Mouse (Mus musculus) frontal cortex, postnatal 25 days (tissue): ENCODE data around the gene Slc26a10.
"Not testable (repeated sequence)": the region's sequence is repeated elsewhere in the genome, so short reads cannot be mapped to it uniquely, and the experiment has no call there.

Source experiments
- DNase-seq, 2 experiments: peaks; one replicate each; pipeline ENCODE4 v3.0.0; 2022; ENCODE audit warnings: low spot score in 2 of 2

The Slc26a10 gene

DNA sequence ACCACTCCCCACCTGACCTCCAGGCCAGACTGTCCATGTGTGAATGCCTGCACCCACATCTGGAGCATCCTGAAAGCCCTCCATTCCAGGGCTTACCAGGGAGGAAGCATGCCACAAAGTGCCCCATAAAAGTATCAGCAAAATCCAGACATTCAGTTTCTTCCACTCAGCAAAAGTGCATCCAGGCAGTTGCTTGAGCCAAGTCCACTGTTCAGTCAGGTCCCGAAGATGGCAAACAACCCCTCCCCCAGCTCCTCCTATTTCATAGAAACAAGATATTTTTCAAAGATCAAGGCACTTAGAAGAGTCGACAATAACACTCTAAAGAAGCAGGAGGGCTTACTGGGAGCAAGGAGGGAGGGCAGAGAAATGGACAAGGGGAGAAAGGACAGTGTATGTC is 18.0 kb upstream of the Slc26a10 start:
- DNase-seq: no peak

DNA sequence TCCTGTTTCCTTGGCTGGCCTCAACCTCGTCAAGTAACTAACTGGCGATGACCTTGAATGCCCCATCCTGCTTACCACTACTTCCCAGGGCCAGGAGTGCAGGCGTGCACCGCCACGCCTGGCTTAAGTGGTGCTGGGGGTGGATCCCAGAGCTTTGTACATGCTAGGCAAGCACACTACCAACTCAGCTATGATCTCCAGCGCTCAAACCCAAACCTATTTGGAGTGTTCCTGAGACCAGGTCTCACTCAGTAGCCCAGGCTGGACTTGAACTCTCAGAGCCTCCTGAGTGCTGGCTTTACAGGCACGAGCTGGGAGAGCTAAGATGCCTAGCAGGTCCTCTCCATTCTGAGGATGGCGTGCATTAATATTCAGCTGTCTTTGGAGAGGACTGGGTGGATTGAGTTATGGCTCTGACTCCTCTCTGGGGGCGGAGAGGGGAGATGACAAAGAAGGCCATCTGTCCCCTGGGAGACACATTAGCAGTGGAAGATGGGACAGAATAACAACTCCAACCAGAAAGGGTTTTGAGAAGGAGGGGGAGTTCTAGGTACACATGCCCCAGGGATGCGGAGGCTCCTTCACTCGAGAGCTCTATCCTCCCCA is 17.2 kb upstream of the Slc26a10 start:
- DNase-seq: no peak

DNA sequence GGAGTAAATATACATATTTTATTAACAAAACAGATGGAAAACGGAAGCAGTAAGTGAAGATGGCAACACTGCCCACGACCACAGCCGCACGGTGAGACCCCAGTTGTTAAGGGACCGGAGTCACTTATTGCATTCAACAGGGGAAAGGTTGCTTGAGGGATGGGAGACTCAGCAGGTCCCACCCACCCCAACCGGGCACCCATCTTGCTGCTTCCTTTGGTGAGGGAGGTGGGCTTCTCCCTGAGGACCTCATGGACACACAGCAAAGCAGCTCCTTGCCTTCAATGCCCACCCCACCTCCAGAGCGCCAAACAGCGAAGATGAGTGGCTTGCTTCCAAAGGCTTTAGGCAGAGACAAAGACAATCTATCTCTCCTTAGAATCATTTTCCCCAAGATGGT is 16.7 kb upstream of the Slc26a10 start:
- no peak for DNase-seq

DNA sequence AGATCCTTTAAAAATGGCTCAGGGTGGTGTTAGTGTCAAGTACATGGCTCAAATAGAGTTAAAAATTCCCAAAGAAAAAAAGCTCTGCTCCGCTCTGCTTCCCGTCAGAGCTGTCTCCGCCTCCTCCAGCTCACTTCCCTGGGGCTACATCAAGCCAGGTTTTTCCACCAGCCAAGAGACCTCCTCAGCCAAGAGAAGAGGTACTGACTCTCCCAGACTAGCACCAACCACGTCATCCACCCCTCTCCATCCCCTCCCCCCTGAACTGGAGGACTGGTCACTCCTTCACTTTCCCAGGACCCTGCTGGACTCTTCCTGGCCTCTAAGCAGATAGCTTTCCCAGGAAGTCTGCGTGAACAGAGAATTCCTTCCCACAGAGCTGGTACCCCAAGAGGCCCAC is 15.9 kb upstream of the Slc26a10 start:
- peak in 1 of 2 experiments; percentile 53 for DNase-seq

DNA sequence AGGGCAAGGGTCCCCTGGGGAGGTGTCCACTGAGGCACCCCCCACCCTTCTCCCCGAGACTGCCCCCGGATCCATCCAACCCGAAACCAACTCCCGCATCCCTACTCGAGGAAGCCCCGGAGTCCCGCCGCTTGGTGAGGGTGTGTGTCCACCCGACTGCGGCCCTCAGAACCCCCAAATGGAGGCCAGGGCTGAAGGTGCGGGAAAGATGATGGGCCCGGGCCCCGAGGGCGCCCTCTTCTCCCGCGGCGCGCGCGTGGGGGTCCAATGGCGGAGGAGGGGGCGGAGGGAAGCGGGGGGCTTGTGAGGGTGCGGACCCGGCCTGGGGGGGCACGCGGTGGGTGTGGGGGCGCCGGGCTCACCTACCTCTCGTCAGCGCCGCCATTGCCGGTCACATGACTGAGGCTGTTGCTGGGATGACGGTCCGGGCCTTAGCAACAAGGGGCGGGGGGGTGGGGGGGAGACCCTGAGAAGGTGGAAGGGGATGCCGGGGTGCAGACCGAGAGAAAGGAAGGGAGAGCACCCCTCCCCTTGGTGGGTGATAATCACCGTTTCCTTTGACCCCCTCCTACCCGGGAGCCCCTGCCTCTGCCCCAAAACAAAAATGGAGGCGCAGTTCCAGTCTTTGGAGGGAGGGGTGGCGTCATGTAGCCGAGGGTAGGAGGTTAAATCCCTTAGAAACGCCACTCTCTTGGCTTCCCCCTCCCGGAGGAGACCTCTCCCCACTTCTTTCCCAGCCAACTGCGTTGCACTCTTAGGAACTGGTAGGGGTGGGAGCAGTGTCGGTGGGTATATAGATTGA is 15.1 kb upstream of the Slc26a10 start, which contains the start of gene Dtx3:
Gene Dtx3, minus strand, starts transcription at position 401 of the 802 bp plus-strand sequence.
- no peak for DNase-seq

DNA sequence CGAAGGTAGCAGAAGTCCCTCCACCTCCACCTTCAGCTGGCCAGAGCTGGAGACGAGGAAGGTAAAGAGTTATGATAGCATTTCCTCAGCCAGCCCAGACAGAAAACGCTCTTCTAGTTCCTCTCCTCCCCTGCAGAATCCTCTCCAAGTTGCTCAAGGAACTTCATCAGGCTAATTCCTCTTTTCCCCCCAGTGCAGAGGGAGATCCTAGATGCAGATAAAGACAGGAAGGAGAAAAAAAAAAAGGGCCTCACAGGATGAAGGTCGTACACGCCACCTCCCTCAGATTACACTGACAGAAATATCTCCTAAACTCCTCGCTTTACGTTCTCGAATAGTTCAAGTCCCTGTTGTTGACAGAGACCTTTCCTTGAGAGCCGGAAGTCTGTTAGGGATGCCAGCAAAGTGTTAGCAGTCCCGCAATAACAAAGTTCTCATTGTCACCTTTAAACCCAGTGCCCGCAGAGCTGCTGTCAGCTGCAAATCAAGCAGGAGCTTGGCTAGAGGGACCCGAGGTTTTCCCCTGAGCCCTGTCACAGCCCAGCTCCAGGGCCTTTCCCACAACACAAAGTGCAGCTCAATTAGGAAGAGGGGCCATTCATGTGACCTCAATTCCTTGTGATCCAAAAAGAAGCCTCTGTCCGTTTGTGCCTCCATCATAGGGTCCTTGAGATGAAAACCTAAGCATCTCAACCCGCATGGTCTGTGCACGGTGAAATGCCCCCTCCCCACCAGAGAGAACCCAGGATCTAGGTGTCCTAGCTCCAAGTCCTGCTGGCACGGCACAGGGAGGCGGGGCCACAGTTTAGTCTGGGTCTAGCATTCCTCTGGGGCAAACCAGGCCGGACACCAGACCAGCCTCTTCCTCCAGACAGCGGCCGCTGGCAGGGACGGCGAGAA is 14.2 kb upstream of the Slc26a10 start:
- no peak for DNase-seq

DNA sequence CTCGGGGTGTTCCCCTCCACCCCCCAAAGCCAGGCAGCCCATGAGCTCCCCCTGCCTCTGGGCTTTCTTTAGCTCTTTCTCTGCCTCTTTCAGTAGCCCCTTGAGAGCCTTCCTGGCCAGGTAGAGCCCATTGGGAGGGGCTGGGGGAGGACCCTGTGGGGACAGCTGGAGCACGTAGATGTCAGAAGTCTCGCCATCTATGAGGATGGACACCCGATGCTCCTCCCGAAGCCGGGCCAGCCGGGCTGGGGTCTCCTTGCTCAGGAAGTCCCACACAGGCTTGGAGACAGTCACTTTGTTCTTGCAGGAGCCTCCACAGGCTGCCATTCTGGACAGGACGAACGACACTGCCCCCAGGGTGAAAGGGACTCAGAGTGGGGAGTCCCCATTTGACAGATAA is 12.6 kb upstream of the Slc26a10 start:
- DNase-seq: no peak

DNA sequence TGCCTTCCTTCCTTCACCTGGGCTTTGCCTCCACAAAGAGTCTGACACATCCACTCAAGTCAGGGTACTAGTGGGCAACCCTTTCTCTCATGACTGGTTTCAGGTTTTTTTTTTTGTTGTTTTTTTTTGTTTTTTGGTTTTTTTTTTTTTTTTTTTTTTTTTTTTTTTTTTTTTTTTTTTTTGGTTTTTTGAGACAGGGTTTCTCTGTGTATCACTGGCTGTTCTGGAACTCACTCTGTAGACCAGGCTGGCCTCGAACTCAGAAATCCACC is 11.5 kb upstream of the Slc26a10 start:
- DNase-seq: not testable (repeated sequence)

DNA sequence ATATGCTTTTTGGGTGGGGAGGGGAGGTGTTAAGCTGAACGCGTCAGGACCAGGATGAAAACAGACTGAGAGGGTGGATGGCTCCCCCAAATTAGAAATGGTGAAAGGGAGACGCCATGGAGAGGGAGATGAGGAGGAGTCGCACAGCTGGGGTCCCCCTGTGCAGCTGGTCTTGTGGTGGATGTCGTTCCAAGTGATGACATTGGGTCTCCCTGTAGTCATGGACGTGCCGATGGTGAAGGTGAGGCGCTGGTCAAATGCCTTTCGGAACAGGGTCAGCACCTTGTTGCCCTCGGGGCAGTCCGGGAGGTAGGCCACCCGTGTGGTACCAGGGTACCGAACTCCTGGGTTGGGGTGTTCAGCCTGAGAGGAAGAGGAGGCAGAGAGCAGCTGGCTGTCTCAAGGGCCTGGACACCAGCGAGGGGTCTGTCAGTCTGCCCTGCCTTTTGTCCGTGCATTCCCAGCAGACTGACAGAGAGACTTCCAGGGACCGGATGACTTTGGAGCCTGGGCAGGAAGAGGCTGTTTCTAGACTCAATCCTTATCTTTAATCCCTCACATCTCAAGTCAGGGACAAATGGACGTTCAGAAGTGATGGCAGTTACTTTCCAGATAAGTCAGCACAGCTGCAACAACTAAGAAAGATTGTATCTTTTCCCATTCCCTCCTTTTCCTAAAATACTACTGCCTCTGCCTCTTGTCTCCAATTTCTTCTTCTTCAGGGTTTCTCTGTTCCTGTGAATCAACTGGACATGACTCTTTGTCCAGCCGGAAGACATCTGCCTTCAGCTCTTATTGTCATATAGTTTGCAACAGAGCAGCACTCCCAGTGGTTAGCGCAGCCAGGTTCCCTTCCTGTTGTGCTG is 11.0 kb upstream of the Slc26a10 start:
- no peak for DNase-seq

DNA sequence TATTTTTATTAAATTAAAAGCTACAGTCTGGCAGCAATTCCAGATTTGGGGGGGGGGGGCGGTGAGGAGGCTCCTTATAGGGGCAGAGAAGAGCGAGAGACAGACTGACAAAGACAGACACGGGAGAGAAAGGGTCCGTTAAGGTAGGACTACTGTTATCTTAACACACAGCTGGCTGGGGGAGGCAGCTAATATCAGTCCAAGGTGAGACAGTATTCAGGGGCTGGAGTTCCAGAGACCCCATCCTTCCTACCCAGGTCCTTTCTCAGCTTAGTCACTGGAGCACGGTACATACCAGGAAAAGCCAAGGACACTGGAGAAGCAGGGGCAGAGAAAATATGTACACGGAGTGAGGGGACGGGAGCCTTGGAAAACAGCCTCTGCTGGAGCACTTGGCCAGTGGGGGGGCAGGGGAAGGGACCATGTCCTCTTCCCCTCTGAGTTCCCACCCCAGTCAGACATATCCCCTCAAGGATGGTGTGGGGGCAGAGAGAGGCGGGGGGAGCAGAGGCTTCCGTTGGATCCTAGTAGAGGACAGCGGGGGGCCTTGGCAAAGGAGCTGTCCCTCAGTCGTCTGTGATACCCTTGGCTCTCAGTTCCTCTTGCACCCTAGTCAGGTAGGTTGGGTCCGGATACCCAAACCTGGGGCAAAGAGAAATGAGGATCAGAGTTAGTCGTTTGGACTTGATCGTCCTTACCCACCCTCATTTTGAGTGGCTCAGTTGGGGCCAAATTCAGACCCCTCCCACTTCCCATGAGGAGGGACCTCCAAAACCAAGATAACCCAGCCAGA is 10.1 kb upstream of the Slc26a10 start:
- no peak for DNase-seq

DNA sequence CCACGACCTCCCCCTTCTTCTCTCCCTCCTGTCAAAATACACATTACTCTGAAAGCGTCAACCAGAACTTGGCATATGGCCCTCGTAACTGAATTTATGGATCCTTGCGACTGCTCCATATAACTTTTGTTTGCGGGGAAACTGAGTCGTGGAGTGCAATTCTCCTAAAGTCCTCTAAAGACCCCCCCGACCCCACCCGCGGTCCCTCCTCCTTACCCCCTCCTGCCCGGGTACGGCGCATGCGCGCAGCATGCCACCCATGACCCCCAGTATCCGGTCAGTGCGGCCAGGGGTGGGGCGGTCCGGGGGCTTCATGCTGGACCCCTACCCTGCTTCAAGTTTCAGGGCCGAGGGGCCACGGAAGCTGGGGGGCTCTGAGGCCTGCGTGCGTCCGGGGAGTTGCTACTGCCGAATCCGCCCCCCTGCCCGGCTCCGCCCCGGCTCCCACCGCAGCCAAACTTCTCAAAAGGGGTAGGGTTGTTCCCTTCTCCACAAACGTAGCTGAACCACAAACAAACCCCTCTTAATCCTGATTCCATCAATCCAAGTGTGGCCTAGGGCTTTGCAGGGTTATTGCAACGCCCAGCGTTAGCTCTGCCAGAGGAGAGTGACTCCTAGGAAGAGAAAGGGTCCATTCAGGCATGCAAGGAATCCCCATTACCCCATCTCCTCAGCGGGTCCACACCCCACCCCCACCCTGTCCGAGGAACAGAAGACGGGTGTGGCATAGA is 9.4 kb upstream of the Slc26a10 start, which contains the start of gene Arhgef25:
Gene Arhgef25, minus strand, starts transcription at position 433 of the 731 bp plus-strand sequence.
- DNase-seq: no peak

DNA sequence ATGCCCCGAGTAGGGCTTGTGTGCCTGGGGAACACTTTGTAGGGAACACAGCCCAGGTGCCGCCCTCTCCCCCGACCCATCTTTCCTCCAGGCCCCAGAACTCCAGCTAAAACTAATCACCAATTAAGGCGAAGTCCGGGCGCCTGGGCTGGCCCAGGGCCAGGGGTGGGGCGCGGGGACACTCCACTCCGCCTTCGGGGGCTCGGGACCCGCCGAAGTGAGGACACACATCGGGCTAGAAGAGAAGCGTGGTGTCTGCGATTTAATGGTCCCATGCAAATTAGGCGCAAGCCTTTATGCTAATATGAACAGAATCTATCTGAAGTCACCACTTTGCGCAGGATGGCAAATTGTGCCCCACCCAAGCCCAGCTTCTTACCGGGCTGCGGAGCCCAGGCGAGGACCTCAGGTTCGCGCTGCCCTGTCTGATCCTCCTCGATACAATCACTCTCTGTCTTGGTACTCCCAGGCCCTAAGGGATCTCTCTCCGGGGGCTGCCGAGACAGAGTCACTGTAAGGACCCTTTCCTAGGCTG is 8.7 kb upstream of the Slc26a10 start:
- no peak for DNase-seq

DNA sequence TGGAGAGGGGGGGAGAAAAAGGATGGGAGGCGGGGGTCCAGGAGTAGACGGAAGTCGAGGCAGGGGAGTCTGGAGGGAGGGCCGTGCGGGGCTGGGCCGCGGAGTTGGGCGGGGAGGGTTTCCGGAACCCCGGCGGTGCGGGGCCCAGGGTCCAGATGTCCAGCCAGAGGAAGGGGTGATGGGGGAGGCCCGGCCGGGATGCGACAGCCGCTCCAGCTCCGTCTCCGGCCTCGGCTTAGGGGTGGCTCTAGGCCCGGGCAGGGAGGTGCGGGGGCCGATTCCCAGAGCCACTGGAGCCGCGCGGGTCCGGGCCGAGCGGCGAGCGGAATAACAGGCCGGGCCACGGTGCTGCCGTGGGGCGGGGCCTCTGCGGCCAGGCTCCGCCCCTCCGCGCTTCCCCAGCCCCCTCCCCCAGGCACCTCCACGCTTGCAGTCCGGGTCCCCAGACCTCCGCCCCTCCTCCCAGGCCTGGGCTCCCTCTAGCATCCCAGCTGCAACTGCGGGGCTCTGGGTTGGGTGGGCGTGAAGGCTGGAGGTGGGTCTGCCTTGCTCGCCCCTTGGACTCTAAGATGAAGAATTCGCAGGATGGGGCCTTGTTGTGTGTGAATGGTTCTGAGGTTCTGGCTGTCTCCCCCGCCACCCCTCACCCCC is 8.1 kb upstream of the Slc26a10 start:
- DNase-seq: no peak

DNA sequence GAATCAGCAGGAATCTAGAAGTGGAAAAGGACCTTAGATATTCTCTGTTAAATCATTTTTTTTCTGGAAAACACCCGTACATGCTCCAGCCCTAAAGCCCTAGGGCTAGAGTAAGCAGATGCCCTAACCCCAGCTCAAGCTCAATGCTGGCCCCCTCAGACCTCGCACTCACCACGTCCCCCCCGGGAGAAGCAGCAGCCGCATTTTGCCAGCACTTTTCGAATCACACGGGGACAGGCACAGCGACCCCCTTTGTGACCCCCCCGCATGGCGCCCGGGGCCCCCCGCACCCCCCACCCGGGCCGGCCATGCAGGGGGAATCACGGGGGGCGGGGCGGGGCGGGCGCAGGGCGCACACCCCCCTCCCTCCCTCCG is 7.6 kb upstream of the Slc26a10 start:
- DNase-seq: no peak

DNA sequence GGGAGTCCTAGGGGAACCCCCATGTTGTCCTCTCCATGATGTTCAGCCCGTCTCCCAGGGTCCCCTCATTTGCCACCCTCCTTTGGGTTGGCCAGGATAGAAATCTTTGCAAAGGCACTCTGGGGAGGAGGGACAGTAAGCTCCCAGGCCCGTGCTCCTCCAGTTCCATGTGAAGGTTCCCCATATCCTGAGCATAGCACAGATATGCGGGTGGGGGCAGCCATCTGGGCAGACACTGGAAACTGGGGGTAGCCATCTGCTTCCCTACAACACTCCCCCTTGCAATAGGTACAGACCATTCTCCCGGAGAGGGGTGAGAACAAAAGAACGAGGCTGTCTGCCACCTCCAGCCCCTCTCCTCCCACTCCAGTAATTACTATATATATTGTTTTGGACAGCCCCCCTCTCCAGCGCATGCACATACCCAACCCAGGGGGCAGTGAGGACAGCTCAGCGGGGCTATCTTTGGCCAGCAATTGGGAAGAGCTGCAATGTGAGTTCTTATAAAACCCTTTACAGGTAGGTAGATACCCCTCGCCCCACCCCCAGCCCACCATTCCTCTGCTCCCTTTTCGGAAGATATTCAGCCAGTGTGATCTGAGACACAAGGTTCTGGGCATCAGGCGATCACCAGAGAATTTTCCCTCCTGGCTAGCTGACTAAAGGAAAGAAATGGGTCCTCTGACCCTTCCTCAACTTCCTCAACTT is 7.1 kb upstream of the Slc26a10 start:
- no peak for DNase-seq

DNA sequence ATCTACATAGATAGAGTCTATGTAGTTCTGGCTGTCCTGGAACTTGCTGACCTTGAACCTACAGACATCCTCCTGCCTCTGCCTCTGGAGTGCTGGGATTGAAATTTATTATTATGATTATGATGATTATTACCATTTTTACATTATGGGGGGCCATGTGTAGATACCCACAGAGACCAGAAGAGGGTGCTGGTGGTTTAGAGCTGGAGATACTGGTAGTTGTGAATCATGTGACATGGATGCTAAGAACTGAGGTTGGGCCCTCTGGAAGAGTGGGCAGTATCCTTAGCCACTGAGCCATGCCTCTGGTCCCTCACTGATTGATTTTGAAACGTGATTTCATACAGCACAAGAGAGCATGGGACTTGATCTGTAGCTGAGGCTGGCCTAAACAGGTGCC is 6.0 kb upstream of the Slc26a10 start:
- DNase-seq: no peak

DNA sequence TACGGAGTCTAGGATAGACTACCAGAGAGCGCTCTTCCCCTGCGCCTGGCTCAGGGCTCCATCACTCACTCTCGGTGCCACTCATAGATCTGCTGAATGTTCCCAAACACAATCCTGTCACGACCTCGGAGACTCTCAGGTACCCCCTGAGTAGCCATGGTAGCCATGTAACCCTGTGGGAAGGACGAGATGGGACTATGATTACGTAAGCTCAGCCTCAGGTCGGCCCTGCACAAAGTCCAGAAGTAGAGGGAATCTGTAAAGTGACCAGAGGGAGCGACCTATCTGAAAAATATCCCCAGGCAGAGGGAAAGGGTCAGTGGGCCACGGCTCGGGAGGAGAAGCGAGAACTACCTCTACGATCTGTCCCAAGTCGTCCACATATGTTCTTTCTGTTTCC is 5.1 kb upstream of the Slc26a10 start:
- DNase-seq: no peak

DNA sequence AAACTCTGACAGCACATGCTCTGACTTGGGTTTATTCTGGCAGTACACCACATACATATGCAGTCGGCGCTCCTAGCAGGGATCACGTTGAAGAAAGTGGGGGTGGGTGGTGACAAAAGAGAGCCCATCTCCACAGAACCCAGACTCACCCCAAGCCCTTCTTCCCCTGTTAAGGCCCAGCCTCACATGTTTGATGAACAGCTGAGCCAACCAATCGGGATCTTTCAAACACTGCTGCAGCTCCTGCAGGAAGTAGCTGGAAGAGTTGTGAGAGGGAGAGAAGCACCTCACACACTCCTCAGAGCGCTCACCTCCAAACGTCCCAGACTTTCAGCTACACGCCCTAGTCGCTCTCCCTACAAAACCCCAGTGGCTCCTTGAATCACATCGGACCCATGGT is 4.7 kb upstream of the Slc26a10 start:
- no peak for DNase-seq

DNA sequence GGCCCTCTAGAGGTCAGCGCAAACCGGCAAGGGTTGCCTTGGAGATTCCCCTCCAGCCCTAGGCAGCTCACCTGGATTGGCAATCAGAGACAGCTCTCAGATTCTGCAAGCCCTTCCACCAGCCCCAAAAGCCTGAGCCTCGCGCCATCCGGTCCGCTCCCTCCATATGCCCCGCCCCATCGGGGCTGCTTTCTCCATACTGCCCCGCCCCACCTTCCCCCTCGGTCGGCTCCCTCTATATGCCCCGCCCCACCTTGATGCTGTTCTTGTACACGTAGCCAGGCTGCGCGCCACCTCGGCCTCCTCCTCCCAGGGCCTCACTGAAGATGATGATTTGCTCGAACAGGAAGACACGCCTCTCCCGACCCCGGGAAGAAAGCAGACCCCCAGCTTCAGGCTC is 3.3 kb upstream of the Slc26a10 start:
- DNase-seq: no peak
